Mouse (Mus musculus) effector memory CD4-positive, alpha-beta T cell, adult 5 months (primary cell): ENCODE data around the gene Gpx1. TPM values are rescaled to one million over a fixed set of nuclear protein-coding genes. Genes with fewer than 3 reads are reported as not detected.

Source experiments
- polyA plus RNA-seq: library from polyadenylated mRNA; unstranded; fragments of 100-300 nt; shearing (Covaris generic); gene quantifications from one replicate; pipeline ENCODE4 v1.2.1, GENCODE M21; 2017

Gene Gpx1
- polyA plus RNA-seq = 260 TPM

GRCm38 (mm10) chr9:108338886-108339781 is at the start of gene Gpx1:
TSS of gene Gpx1 (plus strand) at chr9:108338903.

GRCm38 (mm10) chr9:108290016-108290750 is 48.5 kb upstream of the Gpx1 start, which contains the start of gene Nicn1:
TSS of gene Nicn1 (plus strand) at chr9:108290429.

GRCm38 (mm10) chr9:108296453-108297355 is 42.0 kb upstream of the Gpx1 start, which contains the start of gene Amt:
TSS of gene Amt (plus strand) at chr9:108296853.

GRCm38 (mm10) chr9:108305629-108306520 is 32.8 kb upstream of the Gpx1 start, which contains the start of the genes Rhoa and Tcta:
TSS of gene Rhoa (plus strand) at chr9:108306129.
TSS of gene Tcta (minus strand) at chr9:108306160.

GRCm38 (mm10) chr9:108347540-108348289 is 9.0 kb downstream of the Gpx1 start, which contains the start of gene Usp4:
TSS of gene Usp4 (plus strand) at chr9:108347853.

Other genes with a start within 250 kb of the Gpx1 start
- gene Apeh, start 244.3 kb upstream of the Gpx1 start, polyA plus RNA-seq = 54.4 TPM
- gene Bsn, start 148.5 kb upstream of the Gpx1 start, polyA plus RNA-seq = 0.30 TPM
- gene Dag1, start 74.9 kb upstream of the Gpx1 start, polyA plus RNA-seq = 11.0 TPM
- 1.7 TPM for gene Nicn1, start 48.5 kb upstream of the Gpx1 start, polyA plus RNA-seq
- 0.17 TPM for gene Amt, start 42.0 kb upstream of the Gpx1 start, polyA plus RNA-seq
- gene Rhoa, start 32.8 kb upstream of the Gpx1 start, polyA plus RNA-seq = 424 TPM
- 5.3 TPM for gene Tcta, start 32.7 kb upstream of the Gpx1 start, polyA plus RNA-seq
- gene Usp4, start 8.9 kb downstream of the Gpx1 start, polyA plus RNA-seq = 94.4 TPM
- gene 1700102P08Rik, start 53.9 kb downstream of the Gpx1 start, polyA plus RNA-seq = 0.74 TPM
- gene Ccdc36, start 89.6 kb downstream of the Gpx1 start, polyA plus RNA-seq = not detected
- gene BC048562, start 97.6 kb downstream of the Gpx1 start, polyA plus RNA-seq = not detected
- 27.6 TPM for gene Ccdc71, start 121.6 kb downstream of the Gpx1 start, polyA plus RNA-seq
- gene Klhdc8b, start 122.7 kb downstream of the Gpx1 start, polyA plus RNA-seq = 7.3 TPM
- gene Lamb2, start 140.8 kb downstream of the Gpx1 start, polyA plus RNA-seq = not detected
- 158 TPM for gene Usp19, start 151.7 kb downstream of the Gpx1 start, polyA plus RNA-seq
- 74.5 TPM for gene Qars, start 168.8 kb downstream of the Gpx1 start, polyA plus RNA-seq
- 172 TPM for gene Qrich1, start 177.9 kb downstream of the Gpx1 start, polyA plus RNA-seq
- gene Impdh2, start 221.4 kb downstream of the Gpx1 start, polyA plus RNA-seq = 178 TPM
- gene Ndufaf3, start 228.5 kb downstream of the Gpx1 start, polyA plus RNA-seq = 37.5 TPM
- gene Dalrd3, start 231.0 kb downstream of the Gpx1 start, polyA plus RNA-seq = 72.4 TPM
- gene Wdr6, start 239.8 kb downstream of the Gpx1 start, polyA plus RNA-seq = 28.6 TPM